Mouse (Mus musculus): ENCODE measurements around the gene Kdm4a.

- no peak for TF ChIP-seq TAL1 (IDR thresholded peaks at IDR 0.05; ENCODE audit: low read length)
- no peak for TF ChIP-seq GATA1 (IDR thresholded peaks at IDR 0.05; ENCODE audit: low read length)
Observed at GRCm38 (mm10) chr4:118172461-118172860, 7.4 kb downstream of the Kdm4a start.

Measured in erythroblast, embryonic 14.5 days (primary cell).